Mouse (Mus musculus): ENCODE results near the gene Rpl23a.
"Not testable (repeated sequence)": the region's sequence is repeated elsewhere in the genome, so short reads cannot be mapped to it uniquely, and the experiment has no call there.

The Rpl23a gene

GRCm38 (mm10) chr11:78184702-78185101, 1.3 kb upstream of the Rpl23a start:
- not testable (repeated sequence) for DNase-seq (ENCODE audit: low read depth, low spot score)

- no peak for DNase-seq (ENCODE audit: low read depth, low spot score)
Measured at GRCm38 (mm10) chr11:78183884-78184514, 615 bp upstream of the Rpl23a start.

DNA sequence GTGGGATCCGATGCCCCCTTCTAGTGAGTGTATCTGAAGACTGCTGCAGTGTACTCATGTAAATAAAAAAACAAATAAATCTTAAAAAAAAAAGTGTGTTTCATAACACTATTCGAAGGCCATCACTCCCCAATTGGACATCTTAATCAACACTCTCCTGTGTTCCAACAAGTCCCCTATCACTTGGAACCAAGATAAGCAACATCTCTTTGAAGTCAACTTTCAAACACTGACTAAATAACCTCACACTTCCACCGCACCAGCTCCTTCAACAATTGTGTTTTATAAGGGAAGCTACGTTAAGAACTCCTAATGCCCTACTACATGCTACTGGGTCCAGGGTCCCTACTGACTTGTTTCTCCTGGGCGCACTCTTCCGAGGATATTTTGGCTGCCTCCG, 934 bp downstream of the Rpl23a start:
- DNase-seq (ENCODE audit: low read depth, low spot score): no peak

GRCm38 (mm10) chr11:78181830-78182357, 1.5 kb downstream of the Rpl23a start:
- no peak for DNase-seq (ENCODE audit: low read depth, low spot score)

DNA sequence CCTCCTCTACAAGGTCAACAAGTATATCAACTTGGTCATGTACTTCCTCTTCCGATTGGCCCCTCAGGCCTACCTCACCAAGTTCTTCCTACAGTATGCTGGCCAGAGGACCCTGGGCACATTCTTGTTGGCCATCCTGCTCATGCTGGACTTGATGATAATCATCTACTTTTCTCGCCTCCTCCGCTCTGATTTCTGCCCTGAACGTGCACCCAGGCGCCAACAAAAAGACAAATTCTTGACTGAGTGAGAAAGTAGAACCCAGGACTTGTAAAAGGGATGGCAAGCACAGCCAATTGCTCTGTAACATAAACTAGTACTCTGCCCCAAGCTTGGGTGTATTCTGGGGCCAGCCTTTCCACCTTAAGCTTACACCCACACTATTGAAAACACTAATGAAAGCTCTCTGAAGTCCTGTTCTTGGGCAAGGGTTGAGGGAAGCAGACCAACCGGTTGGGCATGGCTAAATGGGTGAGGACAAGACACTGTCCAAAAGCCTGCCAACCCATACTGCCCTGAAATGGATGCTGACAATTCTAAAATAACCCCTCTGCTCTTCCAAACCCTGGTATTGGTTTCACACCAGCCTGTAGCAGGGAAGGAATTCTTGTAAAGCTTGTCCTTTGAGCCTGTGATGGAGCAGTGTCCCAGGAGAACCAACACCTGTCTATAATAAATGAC, 3.2 kb downstream of the Rpl23a start:
- no peak for DNase-seq (ENCODE audit: low read depth, low spot score)

DNA sequence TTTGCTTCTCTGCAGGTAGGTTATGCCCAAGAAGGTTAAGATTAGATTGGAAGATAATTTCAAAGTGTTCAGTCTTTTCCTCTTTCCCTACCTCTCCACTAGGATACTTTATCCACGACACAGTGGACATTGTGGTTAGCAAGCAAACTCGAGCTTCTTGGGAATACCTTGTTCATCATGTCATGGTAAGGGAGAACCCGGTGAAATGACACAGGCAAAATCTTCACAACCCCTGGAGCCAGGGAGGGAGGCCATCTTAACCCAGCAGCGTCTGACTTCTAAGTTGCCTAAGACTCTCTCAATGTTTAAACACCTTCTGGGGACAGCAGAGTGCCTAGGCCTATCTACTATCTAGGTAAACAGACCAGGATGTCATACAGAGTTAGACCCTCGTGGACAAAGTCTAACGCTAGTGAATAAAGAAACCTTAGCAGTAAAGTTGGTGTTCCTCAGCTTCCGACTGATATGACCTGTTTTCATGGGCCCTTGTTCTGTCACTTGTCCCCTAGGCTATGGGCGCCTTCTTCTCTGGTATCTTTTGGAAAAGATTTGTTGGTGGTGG, 3.9 kb downstream of the Rpl23a start:
- no peak for DNase-seq (ENCODE audit: low read depth, low spot score)

GRCm38 (mm10) chr11:78178859-78179437, 4.4 kb downstream of the Rpl23a start:
- peak; percentile 77 for DNase-seq (ENCODE audit: low read depth, low spot score)

GRCm38 (mm10) chr11:78177903-78178858, 5.2 kb downstream of the Rpl23a start:
- peak; percentile 94 for DNase-seq (ENCODE audit: low read depth, low spot score)

- DNase-seq (ENCODE audit: low read depth, low spot score): no peak
Measured at GRCm38 (mm10) chr11:78177437-78177836, 5.9 kb downstream of the Rpl23a start.

GRCm38 (mm10) chr11:78176905-78177331, 6.5 kb downstream of the Rpl23a start:
- DNase-seq (ENCODE audit: low read depth, low spot score): no peak

DNA sequence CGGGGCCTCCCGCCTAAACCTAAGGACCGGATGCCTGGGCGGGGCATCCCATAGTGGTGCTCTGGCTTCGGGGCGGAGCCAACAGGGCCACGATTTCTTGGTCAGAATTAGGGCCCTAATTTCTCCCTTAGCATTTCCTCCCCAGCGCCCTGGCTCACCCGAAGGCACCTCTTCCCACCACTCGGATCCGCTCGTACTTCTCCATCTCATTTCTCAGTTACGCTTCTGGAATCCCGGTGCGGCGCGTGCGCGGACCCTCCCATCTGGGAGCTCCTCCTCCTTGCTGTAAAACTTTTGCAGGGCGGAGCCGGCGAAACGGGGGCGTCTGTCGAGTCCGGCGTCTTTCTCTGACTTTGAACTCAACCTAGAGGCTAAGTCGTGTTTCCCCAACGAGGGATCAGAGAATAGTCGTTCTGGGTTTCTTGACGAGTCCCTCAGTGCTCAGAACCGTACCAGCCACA, 7.0 kb downstream of the Rpl23a start, which contains the start of the genes Nek8 and Tlcd1:
Gene Nek8, minus strand, starts transcription at position 274 of the 461 bp plus-strand sequence.
Gene Tlcd1, plus strand, starts transcription at position 310 of the 461 bp plus-strand sequence.
- DNase-seq (ENCODE audit: low read depth, low spot score): peak; percentile 80

DNA sequence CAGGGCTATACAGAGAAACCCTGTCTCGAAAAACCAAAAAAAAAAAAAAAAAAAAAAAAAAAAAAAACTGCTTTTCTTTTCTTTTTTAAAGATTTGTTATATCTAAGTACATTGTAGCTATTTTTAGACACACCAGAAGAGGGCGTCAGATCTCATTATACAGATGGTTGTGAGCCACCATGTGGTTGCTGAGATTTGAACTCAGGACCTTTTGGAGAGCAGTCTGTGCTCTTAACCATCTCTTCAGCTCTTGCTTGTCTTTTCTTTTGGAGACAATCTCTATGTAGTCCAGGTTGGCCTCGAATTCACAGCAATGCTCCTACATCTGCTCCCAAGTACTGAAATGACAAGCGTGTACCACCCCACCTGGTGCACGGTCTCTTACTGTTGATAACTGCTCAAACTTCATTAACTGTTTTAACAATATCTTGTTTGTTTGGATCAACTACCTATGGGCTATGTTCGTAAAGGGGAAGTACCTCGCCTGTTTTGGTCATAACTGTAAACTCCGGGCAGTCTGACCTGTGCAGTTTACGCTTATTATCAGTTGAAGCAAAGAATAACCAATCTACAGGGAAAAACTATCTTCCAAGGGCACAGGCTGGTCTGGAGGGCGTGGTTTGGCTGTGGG, 7.5 kb downstream of the Rpl23a start:
- no peak for DNase-seq (ENCODE audit: low read depth, low spot score)

GRCm38 (mm10) chr11:78174506-78174905, 8.9 kb downstream of the Rpl23a start:
- no peak for DNase-seq (ENCODE audit: low read depth, low spot score)

DNA sequence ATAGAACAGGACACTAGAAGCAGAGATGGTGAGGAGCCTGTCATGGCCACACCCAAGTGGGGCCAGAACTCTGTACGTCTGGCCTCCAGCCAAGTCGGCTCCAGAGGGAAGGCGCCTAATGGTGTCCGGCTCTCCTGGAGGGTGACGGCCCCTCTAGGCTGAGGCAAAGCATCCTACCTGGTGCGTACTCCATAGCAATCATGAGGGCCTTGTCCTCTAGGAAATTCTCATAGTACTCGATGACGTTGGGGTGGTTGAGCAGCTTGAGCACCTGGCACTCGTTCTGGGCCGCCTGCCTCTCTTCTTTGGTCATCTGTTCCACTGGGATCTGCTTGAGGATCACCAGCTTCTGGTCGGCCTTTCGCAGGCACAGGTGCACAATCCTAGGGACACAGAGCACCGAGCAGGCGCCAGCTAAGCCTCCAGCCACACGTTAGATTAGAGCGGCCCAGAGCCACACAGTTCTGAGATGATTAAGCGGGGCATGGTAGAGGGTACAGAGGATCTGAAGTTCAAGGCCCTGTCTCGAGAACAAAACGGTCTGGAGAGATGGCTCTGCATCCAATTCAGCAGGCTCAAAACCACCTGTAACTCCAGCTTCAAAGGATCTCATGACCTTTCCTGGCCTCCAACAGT, 10.5 kb downstream of the Rpl23a start:
- DNase-seq (ENCODE audit: low read depth, low spot score): no peak

- DNase-seq (ENCODE audit: low read depth, low spot score): no peak
Measured at GRCm38 (mm10) chr11:78172034-78172747, 11.2 kb downstream of the Rpl23a start.

DNA sequence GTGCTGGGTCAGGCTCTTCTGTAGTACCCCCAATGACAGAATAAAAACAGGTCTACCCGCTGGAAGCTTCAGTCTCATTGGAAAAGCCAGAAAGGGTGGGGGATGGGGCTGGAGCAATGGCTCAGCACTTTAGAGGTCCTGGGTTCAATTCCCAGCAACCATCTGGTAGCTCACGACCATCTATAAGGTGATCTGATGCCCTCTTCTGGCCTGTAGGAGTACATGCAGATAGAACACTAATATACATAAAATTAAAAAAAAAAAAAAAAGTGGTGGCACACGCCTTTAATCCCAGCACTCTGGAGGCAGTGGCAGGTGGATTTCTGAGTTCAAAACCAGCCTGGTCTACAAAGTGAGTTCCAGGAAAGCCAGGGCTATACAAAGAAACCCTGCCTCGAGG, 12.1 kb downstream of the Rpl23a start:
- no peak for DNase-seq (ENCODE audit: low read depth, low spot score)

GRCm38 (mm10) chr11:78170306-78170705, 13.1 kb downstream of the Rpl23a start:
- DNase-seq (ENCODE audit: low read depth, low spot score): no peak

- DNase-seq (ENCODE audit: low read depth, low spot score): no peak
Measured at GRCm38 (mm10) chr11:78168541-78169468, 14.6 kb downstream of the Rpl23a start.
